Mouse (Mus musculus) hindbrain, embryonic 10.5 days (tissue): ENCODE data around the gene Vmn2r79. TPM values are rescaled to one million over a fixed set of nuclear protein-coding genes. Genes with fewer than 3 reads are reported as not detected.
"Not testable (repeated sequence)": the region's sequence is repeated elsewhere in the genome, so short reads cannot be mapped to it uniquely, and the experiment has no call there.

Experiments used
- DNase-seq: peaks from one replicate; pipeline ENCODE4 v3.0.0-alpha.2; 2017; ENCODE audit warnings: low spot score
- H3K27ac ChIP-seq: fragments of 300-500 bp; sonication (generic); 2 replicates; pipeline ENCODE4 v1.5.1; 2016; ENCODE audit warnings: mild to moderate bottlenecking, moderate library complexity
- H3K27me3 ChIP-seq: fragments of 300-500 bp; sonication (generic); 2 replicates; pipeline ENCODE4 v1.6.1; 2016; ENCODE audit warnings: mild to moderate bottlenecking; ENCODE audit not compliant: poor library complexity, insufficient read depth, severe bottlenecking
- H3K36me3 ChIP-seq: fragments of 300-500 bp; sonication (generic); 2 replicates; pipeline ENCODE4 v1.6.1; 2016; ENCODE audit warnings: mild to moderate bottlenecking, moderate library complexity
- H3K4me1 ChIP-seq: fragments of 300-500 bp; sonication (generic); replicated peaks from 2 replicates; pipeline ENCODE4 v1.6.1; 2016; ENCODE audit warnings: mild to moderate bottlenecking
- H3K4me3 ChIP-seq: fragments of 300-500 bp; sonication (generic); 2 replicates; pipeline ENCODE4 v1.5.1; 2016; ENCODE audit warnings: mild to moderate bottlenecking, moderate library complexity
- H3K9me3 ChIP-seq: fragments of 300-500 bp; sonication (generic); 2 replicates; pipeline ENCODE4 v1.6.1; 2016; ENCODE audit warnings: mild to moderate bottlenecking, moderate library complexity
- WGBS: fragments of 180-500 bp; shearing (Covaris S2); methylation state at CpG from one replicate; pipeline ENCODE4 v1.1.7; 2016; 5-methylcytosine and 5-hydroxymethylcytosine counted together
- polyA plus RNA-seq: library from polyadenylated mRNA; unstranded; fragments of >200 nt; fragmentation: Nextera tagmentation; extraction: Ambion mirVana; gene quantifications from 2 replicates; pipeline ENCODE4 v1.2.1, GENCODE M21; 2016

Gene Vmn2r79
- not detected in 2 replicates for polyA plus RNA-seq

DNA sequence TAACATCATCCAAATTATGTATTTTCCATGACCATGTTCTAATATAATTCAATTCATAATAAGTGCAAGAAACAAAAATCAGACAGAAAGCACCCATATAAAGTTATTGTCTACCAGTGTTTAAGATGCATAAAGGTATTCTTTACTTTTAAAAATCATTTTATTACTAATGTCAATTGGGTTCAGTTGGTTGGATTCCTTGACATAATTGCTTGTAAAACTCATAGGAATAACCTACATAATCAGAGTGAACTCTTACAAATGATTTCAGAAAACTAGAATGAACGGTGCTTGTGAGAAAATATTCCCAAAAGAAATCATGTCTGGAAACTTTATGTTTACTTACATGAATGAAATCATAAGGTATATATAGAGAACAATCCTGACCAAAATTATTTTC is at the start of gene Vmn2r79:
Gene Vmn2r79, plus strand, starts transcription at position 301 of the 400 bp plus-strand sequence.
- not testable (repeated sequence) for H3K4me1 ChIP-seq, H3K9me3 ChIP-seq, DNase-seq, H3K4me3 ChIP-seq, H3K27me3 ChIP-seq, H3K27ac ChIP-seq, H3K36me3 ChIP-seq
- WGBS, result 89% methylated on average over 1 of the region's 1 CpGs

DNA sequence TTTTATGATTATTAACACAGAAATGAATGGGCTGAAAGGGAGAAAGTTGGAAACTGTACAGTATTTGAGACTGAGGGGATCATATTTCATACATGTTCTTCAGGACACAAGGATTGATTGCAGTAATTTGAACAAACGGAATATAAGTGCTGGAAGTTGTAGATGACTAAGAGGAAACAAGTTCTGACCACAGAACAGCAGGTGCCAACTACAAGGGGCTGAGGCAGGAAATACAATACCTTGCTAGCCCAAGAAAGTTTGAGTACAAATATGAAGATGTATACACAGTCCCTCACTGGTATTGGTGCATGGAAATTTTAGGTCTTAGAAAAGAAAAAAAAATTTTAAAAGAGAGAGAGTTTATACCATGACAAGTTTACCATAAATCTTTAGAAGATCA is 1.2 kb upstream of the Vmn2r79 start:
- no peak for DNase-seq
- no peaks in the 10 kb centered on the region for H3K36me3 ChIP-seq
- no peaks in the 10 kb centered on the region for H3K4me1 ChIP-seq
- WGBS, result 82% methylated on average over 1 of the region's 1 CpGs
- no peaks in the 10 kb centered on the region for H3K9me3 ChIP-seq
- no peaks in the 10 kb centered on the region for H3K27me3 ChIP-seq
- no peak overlapping the region for H3K27ac ChIP-seq
- no peak overlapping the region for H3K4me3 ChIP-seq

DNA sequence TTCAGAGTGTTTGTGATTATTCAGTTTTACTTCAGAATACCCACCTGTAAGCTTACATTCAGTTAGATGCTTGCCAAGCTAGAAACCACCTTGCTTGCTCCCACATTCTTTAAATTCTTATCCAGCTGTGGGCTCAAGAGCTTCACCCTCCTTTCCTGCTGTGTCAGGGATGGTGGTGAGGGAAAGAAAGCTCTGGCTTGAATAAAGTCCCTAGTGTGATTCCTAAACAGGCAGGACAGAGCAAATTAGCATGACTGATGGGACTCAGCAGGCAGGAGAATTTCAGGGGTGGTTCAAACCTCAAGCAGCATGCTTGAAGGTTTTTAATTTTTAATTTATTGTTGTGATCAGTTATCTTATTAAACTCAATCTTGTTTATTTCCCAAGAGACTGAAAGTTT is 30.6 kb downstream of the Vmn2r79 start:
- DNase-seq, H3K4me1 ChIP-seq, H3K4me3 ChIP-seq, H3K27ac ChIP-seq, H3K9me3 ChIP-seq, H3K36me3 ChIP-seq, H3K27me3 ChIP-seq: not testable (repeated sequence)

DNA sequence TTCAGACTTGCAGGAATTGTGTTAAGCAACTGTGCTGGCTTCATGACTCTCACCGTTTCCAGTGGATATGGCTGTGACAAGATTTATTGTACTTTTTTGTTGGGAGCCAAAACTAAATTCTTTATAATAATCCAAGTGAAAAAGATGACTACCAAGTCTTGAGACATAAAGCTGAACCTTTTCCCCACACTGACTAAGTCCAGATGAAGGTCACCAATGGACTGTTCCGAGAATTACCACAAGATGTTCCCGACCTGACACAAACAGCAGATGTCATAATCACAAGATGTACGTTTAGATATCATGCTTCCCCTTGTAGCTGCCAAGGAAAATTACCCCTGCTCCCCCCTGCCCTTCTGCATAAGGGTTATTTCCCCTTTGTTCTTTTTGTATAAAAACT is 67.7 kb downstream of the Vmn2r79 start:
- no peak overlapping the region for H3K27ac ChIP-seq
- no peak overlapping the region for H3K4me3 ChIP-seq
- DNase-seq, result no peak
- H3K27me3 ChIP-seq, result no peaks in the 10 kb centered on the region
- no peaks in the 10 kb centered on the region for H3K36me3 ChIP-seq
- no peaks in the 10 kb centered on the region for H3K9me3 ChIP-seq
- WGBS, result 84% methylated on average over 4 of the region's 4 CpGs
- no peaks in the 10 kb centered on the region for H3K4me1 ChIP-seq

Other genes starting within 250 kb of the Vmn2r79 start
- gene Folh1, start 220.2 kb upstream of the Vmn2r79 start, polyA plus RNA-seq, result not detected in 2 replicates
- gene Vmn2r77, start 201.1 kb upstream of the Vmn2r79 start, polyA plus RNA-seq, result not detected in 2 replicates
- gene Vmn2r78, start 81.0 kb upstream of the Vmn2r79 start, polyA plus RNA-seq, result not detected in 2 replicates
- 3.0 and 3.9 TPM in 2 replicates for gene Nox4, start 250.0 kb downstream of the Vmn2r79 start, polyA plus RNA-seq